Mouse (Mus musculus) kidney, embryonic 16.5 days (tissue): ENCODE measurements around the gene Ift140. TPM values are rescaled to one million over a fixed set of nuclear protein-coding genes. Genes with fewer than 3 reads are reported as not detected.
"Not testable (repeated sequence)": the region's sequence is repeated elsewhere in the genome, so short reads cannot be mapped to it uniquely, and the experiment has no call there.

Experiments used
- ATAC-seq: fragments of 200-750 bp; cut with Nextera tagmentation; 2 replicates; pipeline ENCODE4 v1.8.0; 2017; ENCODE audit warnings: moderate TSS enrichment; ENCODE audit not compliant: low FRiP score, low TSS enrichment
- H3K27ac ChIP-seq: fragments of 300-500 bp; sonication (generic); 2 replicates; pipeline ENCODE4 v1.5.1; 2014; ENCODE audit warnings: low read length
- H3K27me3 ChIP-seq: fragments of 300-500 bp; sonication (generic); 2 replicates; pipeline ENCODE4 v1.6.1; 2014; ENCODE audit warnings: low read length, control low read depth, mixed read lengths; ENCODE audit not compliant: insufficient read depth
- H3K36me3 ChIP-seq: fragments of 300-500 bp; sonication (generic); 2 replicates; pipeline ENCODE4 v1.6.1; 2014; ENCODE audit warnings: low read length, control low read depth, mixed read lengths; ENCODE audit not compliant: insufficient read depth
- H3K4me1 ChIP-seq: fragments of 300-500 bp; sonication (generic); 2 replicates; pipeline ENCODE4 v1.6.1; 2014; ENCODE audit warnings: low read length, control low read depth, mixed read lengths; ENCODE audit not compliant: insufficient read depth
- H3K4me2 ChIP-seq: fragments of 300-500 bp; sonication (generic); replicated peaks from 2 replicates; pipeline ENCODE4 v1.6.1; 2014; ENCODE audit warnings: low read depth, low read length
- H3K4me3 ChIP-seq: fragments of 300-500 bp; sonication (generic); 2 replicates; pipeline ENCODE4 v1.5.1; 2014; ENCODE audit warnings: mild to moderate bottlenecking, low read length
- H3K9ac ChIP-seq: fragments of 300-500 bp; sonication (generic); replicated peaks from 2 replicates; pipeline ENCODE4 v1.6.1; 2014; ENCODE audit warnings: low read length
- H3K9me3 ChIP-seq: fragments of 300-500 bp; sonication (generic); 2 replicates; pipeline ENCODE4 v1.6.1; 2016; ENCODE audit warnings: low read length, control low read depth
- WGBS: fragments of 180-500 bp; shearing (Covaris S2); extraction: QIAGEN DNeasy Blood & Tissue Kit; methylation state at CpG from one replicate; pipeline ENCODE4 v1.1.7; 2014; 5-methylcytosine and 5-hydroxymethylcytosine counted together
- polyA plus RNA-seq: library from polyadenylated mRNA; unstranded; fragments of >200 nt; fragmentation: Nextera tagmentation; extraction: Ambion mirVana; gene quantifications from 2 replicates; pipeline ENCODE4 v1.2.1, GENCODE M21; 2015

The Ift140 gene
- polyA plus RNA-seq, 1 experiment from 2014 or later: 24.9 TPM

DNA sequence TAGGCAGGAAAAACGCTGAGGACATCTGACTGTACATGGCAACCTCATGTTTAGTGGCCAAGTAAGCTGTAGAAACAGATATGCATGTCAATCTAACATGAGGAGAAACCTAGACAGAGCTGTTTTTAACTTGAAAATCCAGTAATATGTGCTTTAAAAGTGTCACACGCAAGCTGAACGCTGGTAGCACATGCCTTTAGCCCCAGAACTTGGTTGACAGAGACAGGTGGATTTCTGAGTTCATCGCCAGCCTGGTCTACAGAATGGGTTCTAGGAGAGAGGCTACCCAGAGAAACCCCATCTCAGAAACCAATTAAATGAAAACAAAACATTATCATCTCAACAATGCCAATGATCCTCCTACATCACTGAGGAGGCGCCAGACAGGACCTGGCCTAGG, 95.3 kb downstream of the Ift140 start:
- WGBS: 92% methylated on average over 5 of the region's 5 CpGs
- H3K27ac ChIP-seq: no peak overlapping the region
- H3K9me3 ChIP-seq: no peaks in the 10 kb centered on the region
- H3K36me3 ChIP-seq: peaks cover 43% of the 10 kb centered on the region
- H3K9ac ChIP-seq: no peak overlapping the region
- H3K27me3 ChIP-seq: no peaks in the 10 kb centered on the region
- H3K4me1 ChIP-seq: peaks cover 14% of the 10 kb centered on the region
- H3K4me3 ChIP-seq: no peak overlapping the region
- no peak for ATAC-seq
- no peak overlapping the region for H3K4me2 ChIP-seq

- Histone ChIP-seq H3K4me3 (no peak overlapping the region), H3K27me3 (no peaks in the 10 kb centered on the region), H3K9me3 (no peaks in the 10 kb centered on the region), H3K4me2 (no peak overlapping the region), H3K27ac (no peak overlapping the region), H3K9ac (no peak overlapping the region), H3K36me3 (peaks cover 39% of the 10 kb centered on the region), H3K4me1 (peaks cover 19% of the 10 kb centered on the region)
- ATAC-seq: no peak
- 85% methylated on average over 8 of the region's 8 CpGs for WGBS
These were observed 96.0 kb downstream of the Ift140 start for GRCm38 (mm10) chr17:25111739-25112422.

DNA sequence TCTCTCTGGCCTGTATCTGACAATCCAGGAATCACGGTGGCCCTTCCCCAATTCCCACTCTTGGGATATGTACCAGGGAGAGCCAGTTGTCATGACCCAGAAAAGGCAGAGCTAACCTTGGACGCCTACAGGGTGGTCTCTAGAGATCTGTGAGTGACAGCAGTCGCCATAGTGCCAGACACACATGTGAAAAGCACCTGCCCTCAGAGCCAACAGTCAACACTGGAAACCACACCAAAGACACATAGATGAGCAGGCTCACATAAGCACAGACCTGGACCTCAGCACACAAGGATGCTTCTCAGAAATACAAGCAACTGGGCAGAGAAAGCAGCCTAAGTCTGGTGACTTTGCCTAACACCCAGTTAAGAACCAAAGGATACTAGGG, 96.5 kb downstream of the Ift140 start:
- ATAC-seq: no peak
- H3K4me2 ChIP-seq: no peak overlapping the region
- no peaks in the 10 kb centered on the region for H3K27me3 ChIP-seq
- H3K9ac ChIP-seq: no peak overlapping the region
- no peak overlapping the region for H3K27ac ChIP-seq
- H3K36me3 ChIP-seq: peaks cover 33% of the 10 kb centered on the region
- no peaks in the 10 kb centered on the region for H3K9me3 ChIP-seq
- H3K4me3 ChIP-seq: no peak overlapping the region
- peaks cover 19% of the 10 kb centered on the region for H3K4me1 ChIP-seq
- 87% methylated on average over 3 of the region's 3 CpGs for WGBS

- WGBS: 7% methylated on average over 23 of the region's 23 CpGs
- peak; percentile 70 for ATAC-seq
- peak overlapping the region; percentile 62 for H3K4me3 ChIP-seq
- peaks cover 19% of the 10 kb centered on the region for H3K4me1 ChIP-seq
- peak overlapping the region; percentile 90 for H3K27ac ChIP-seq
- peaks cover 22% of the 10 kb centered on the region for H3K36me3 ChIP-seq
- H3K27me3 ChIP-seq: no peaks in the 10 kb centered on the region
- peak overlapping the region; percentile 74 for H3K9ac ChIP-seq
- H3K9me3 ChIP-seq: no peaks in the 10 kb centered on the region
- peak overlapping the region; percentile 82 for H3K4me2 ChIP-seq
These were observed 99.2 kb downstream of the Ift140 start for GRCm38 (mm10) chr17:25114908-25115645.

DNA sequence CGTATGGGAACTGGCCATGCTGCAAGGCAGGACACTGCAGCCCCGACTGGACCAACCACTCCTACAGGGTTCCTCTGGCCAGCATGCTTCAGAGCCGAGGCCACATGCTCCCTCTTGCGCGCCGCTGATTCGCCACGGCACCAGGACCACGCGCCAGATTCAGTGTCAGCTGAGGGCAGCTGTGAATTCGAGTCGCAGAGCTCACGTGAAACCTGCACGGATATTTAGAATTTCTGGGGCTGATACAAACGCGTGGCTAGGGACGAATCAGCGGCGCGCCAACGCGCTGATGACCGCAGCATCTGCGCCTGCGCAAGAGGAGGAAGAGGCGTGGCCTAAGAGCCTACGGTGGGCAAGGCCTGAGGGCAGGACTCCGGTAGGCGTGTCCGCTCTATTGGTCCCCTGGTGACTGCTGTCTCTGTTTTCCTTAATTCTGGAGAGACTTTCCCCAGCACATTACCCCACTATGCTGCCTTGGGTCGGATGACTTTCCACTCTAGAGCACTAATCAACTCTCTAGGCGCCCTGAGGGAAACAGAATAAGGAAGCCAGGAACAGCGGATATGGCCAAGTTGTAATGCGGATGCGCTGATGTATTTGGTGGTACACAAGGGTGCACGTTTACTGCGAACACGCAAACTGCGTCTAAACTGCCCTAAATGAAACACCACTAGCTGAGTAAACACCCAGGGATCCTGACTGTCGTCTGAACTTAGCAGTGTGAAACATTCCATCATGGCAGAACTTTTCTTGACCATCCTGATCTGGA, 100.0 kb downstream of the Ift140 start, which contains the start of gene Telo2:
Gene Telo2 (minus strand): TSS at position 304 of the 769 bp plus-strand sequence.
- Histone ChIP-seq H3K9ac (peak within 1 kb of the TSS; percentile 74), H3K36me3 (0 out of 2 replicates have a peak, but pooled peaks cover 14% of the 10 kb centered on the region), H3K4me1 (peaks cover 19% of the 10 kb centered on the region), H3K27me3 (no peaks in the 10 kb centered on the region), H3K27ac (peak within 1 kb of the TSS; percentile 90), H3K9me3 (no peaks in the 10 kb centered on the region), H3K4me3 (peak within 1 kb of the TSS; percentile 62), H3K4me2 (peak within 1 kb of the TSS; percentile 82)
- 6% methylated on average over 40 of the region's 40 CpGs for WGBS
- ATAC-seq: peak; percentile 96

- H3K27ac ChIP-seq: no peak overlapping the region
- H3K27me3 ChIP-seq: no peaks in the 10 kb centered on the region
- H3K4me1 ChIP-seq: peaks cover 19% of the 10 kb centered on the region
- no peak overlapping the region for H3K4me2 ChIP-seq
- 38% methylated on average over 4 of the region's 4 CpGs for WGBS
- ATAC-seq: no peak
- no peaks in the 10 kb centered on the region for H3K9me3 ChIP-seq
- H3K9ac ChIP-seq: no peak overlapping the region
- H3K36me3 ChIP-seq: 0 out of 2 replicates have a peak, but pooled peaks cover 9% of the 10 kb centered on the region
- H3K4me3 ChIP-seq: no peak overlapping the region
These were observed 101.4 kb downstream of the Ift140 start for GRCm38 (mm10) chr17:25117263-25117662.

- no peak for ATAC-seq
- H3K4me2 ChIP-seq: no peak within 1 kb of the TSS
- 35% methylated on average over 3 of the region's 3 CpGs for WGBS
- no peaks in the 10 kb centered on the region for H3K36me3 ChIP-seq
- no peak within 1 kb of the TSS for H3K27ac ChIP-seq
- H3K27me3 ChIP-seq: no peaks in the 10 kb centered on the region
- H3K9me3 ChIP-seq: no peaks in the 10 kb centered on the region
- H3K4me3 ChIP-seq: no peak within 1 kb of the TSS
- no peak within 1 kb of the TSS for H3K9ac ChIP-seq
- peaks cover 7% of the 10 kb centered on the region for H3K4me1 ChIP-seq
These were observed 104.5 kb downstream of the Ift140 start, which contains the start of gene Ptx4 for GRCm38 (mm10) chr17:25120406-25120805. TSS of gene Ptx4 (plus strand) at chr17:25120760.

DNA sequence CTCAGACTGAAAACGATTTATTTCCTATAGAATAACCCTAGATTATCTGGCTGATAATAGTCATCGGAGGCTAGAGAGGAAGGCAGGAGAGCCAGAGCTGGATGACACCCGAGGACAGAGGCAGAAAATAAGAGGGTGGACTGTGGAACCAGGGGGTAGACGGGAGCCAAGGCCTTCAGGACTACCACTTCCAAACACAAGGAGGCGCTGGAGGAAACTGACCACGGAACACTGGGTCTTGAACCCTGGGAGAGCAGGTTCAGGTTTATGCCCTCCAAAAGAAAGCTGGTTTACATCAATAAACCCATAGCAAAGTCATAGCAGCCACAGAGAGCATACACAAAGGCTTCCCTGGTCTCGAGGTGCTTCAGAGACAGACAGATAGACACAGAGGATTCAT, 108.1 kb downstream of the Ift140 start:
- no peak overlapping the region for H3K27ac ChIP-seq
- H3K4me2 ChIP-seq: no peak overlapping the region
- no peaks in the 10 kb centered on the region for H3K36me3 ChIP-seq
- H3K27me3 ChIP-seq: no peaks in the 10 kb centered on the region
- no peaks in the 10 kb centered on the region for H3K9me3 ChIP-seq
- ATAC-seq: no peak
- H3K4me3 ChIP-seq: no peak overlapping the region
- no peak overlapping the region for H3K9ac ChIP-seq
- no peaks in the 10 kb centered on the region for H3K4me1 ChIP-seq
- 28% methylated on average over 7 of the region's 7 CpGs for WGBS

- not testable (repeated sequence) for H3K4me3 ChIP-seq, H3K4me1 ChIP-seq, H3K4me2 ChIP-seq, H3K27me3 ChIP-seq, H3K9ac ChIP-seq, ATAC-seq, H3K27ac ChIP-seq, H3K36me3 ChIP-seq, H3K9me3 ChIP-seq
- 73% methylated on average over 3 of the region's 3 CpGs for WGBS
These were observed 109.7 kb downstream of the Ift140 start for GRCm38 (mm10) chr17:25125442-25126060.
